Mouse (Mus musculus) embryo, embryonic 10.5 days (tissue): ENCODE measurements at regions not wholly inside any gene's neighbourhood (a gene's known extent, or its start where the extent isn't known, plus 50 kb on each side); places are given as distances from the start of the nearest gene placed in this dataset.
A peak's percentile ranks its signal among the peaks of the same experiment; 100 is the strongest.

Source experiments
- DNase-seq: peaks from one replicate; pipeline ENCODE4 v3.0.0-alpha.2; 2015; ENCODE audit warnings: low spot score

DNA sequence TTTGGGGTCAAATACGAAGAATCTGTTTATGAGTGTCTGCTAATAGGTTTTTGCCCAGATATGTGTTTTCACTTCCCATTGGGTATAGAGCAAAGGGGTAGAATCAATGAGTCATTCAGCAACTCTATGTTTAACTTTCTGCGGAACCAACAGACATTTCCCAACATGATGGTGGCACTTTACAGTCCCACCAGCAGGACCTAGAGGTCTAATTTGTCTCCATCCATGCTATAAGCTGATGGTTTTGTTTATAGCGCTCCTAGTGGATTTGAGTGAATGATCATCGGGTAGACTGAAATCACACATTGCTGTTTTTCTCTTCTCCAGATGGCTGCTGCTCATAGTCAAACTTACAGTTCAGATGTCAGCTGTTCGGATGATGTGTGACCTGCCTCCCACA, 99.7 kb upstream of the Arid5b start:
- no peak for DNase-seq

DNA sequence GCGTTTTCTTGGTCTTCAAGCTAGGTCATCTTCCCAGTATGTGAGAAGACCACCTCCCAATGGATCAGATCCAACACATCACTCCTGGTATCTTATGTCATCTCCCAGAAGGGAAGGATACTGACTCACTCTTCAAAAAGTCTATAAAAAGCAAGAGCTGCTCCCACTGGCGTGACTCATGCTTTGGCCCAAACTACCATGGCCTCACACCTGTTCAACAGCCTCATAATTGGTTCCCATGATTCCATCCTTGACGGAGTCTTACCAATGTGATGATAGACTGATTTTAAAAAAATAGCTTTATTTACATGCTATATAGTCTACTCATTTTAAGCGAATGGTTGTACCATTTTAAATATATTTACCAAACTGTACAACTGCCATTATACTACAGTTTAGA, 98.9 kb upstream of the Arid5b start:
- DNase-seq: no peak

DNA sequence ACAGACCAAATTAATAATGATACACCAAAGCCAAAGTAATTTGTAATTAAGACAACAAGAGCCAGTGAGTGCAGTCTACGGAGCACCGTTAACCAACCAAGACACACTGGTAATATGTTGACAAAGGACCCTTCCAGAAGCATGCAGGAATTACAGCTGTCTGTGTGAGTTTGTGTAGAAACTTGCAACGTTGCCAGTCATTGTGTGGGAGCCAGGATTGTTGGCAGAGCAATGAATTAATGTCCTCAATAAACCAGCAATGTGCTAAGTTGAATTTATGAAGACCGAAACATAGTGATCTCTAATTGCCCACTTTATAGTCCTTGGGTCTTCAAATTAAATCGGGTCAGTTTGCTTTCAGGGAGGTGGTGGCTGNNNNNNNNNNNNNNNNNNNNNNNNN, 95.3 kb upstream of the Arid5b start:
- no peak for DNase-seq

DNA sequence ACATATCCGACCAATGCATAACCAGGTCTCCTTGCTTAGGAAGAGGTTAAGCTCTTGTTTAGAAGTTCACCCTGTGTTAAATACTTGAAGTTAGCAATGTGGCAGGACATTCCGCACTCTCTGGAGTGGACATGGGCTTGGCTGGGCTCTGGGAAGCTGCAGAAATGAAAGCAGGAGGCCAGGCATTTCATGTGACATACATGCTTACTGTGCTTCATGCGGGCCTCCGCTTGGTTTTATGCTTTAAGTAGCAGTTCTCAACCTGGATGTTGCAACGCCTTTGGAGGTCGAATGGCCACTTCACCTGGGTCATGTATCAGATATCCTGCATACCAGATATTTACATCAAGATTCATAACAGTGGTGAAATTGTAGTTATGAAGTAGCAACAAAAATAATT, 93.2 kb upstream of the Arid5b start:
- no peak for DNase-seq

DNA sequence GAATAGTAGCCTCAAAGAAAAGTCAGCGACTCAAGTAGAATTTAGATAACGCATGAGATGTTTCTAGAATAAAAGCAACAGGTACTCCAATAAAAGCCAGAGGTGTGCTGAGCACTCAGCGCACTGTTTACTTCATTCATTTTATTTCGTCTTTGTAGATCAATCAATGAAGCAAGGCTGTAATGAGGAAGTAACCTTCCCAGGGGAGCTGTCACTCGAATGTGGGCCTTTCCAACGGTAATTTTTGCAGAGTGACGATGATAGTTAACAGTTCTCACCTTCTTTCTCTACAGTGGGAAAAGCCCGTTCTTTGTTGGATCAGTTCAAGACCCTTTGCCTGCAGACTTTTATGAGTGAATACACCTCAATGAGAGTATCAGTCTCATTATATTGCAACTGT, 92.4 kb upstream of the Arid5b start:
- no peak for DNase-seq

DNA sequence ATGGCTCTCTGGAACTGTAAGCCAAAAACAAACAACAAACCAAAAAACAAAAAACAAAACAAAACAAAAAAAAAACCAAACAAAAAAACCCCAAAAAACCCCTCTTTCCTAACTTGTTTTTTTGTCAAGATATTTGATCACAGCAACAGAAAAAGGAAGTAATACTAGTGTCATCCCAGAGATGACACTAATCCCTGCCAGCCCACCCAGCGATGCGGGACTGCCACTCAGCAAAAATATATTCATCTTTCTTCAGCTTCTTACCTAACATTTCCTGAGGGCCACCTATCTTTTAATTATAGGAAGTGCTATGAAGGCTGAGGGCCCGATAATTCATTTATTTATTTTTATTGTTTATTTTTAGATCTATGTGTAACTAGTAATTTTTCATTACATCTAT, 88.3 kb upstream of the Arid5b start:
- no peak for DNase-seq

DNA sequence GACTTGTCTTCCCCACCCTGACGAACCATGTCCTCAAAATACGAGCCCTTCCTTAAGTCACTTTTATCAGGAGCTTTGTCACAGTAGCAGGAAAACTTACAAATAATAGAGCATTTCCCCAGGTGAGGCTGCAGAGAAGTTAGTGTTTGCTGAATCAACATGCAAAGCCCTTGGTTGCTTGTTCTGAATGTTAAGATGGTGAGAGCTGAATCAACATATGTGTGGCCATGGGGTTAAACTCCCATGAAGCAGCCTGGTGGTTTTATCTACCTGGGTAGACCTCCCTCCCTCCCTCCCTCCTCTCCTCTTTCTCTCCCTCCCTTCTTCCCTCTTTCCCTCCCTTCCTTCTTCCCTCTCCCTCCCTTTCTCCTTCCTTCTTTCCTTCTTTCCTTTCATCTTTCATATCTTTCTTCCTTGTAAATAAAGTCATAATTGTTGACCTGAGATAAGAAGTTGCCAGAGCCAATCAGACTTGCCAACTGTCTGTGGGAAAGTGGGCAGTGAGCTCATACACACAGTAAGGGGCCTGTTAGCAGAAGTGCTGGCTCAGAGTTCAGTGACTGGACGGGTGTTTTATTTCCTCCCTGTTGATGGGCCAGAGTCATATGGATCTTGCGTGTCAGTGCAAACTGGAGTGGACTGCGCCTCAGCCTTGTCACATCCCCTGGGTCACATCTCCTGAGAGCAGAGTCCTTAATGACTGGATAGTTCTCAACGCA, 82.4 kb upstream of the Arid5b start:
- no peak for DNase-seq

DNA sequence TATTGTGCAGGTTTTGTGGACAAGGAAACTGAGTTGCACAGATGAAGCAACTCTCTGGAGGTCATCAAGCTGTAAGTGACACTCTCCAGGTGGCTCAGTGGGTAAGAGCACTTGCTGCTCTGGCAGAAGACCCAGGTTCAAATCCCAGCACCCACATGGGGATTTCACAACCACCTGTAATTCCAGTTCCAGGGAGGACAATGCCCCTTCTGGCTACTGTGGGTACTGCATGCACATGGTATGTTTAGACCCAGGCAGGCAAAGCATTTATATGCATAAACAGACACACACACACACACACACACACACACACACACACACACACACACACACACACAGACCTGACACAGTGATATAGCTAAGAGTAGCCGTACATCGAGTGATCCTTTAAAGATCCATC, 80.6 kb upstream of the Arid5b start:
- DNase-seq: no peak

DNA sequence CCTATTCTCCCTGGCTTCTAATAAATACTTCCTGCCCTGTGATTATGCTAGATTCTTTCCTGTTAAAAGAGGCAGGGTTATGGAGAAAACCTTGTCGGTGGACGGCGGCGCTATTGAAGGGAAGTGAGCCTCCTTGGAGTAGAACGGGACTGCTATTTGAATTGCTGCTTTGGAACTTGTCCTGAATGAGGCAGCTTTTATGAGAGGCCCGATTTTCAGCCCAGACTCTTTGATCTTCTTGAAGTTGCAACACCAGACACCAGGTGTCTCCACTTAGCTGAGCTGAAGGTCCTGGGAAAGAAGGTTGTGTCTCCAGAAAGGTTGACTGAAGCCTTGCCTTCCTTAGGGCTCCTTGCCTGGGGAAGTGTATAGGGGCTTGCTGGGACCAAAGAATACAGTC, 78.4 kb upstream of the Arid5b start:
- DNase-seq: peak; percentile 52

DNA sequence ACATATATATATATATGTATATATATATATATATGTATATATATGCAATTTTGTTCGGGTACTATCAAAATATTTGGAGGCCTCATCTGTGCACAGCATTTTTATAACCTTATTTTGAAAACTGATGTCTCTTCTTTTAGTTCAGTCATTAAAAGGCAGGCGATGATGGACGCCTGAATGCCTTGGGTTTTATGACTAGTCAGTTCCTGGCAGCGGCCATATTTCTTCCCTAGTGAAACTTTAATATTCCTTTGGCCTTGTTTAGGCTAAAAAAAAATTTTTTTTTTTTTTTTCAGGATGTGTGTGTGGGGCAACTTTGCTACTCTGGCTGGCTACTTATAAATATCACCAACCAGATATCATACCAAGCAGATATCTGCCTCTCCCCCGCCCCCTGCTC, 78.0 kb upstream of the Arid5b start:
- DNase-seq: no peak

DNA sequence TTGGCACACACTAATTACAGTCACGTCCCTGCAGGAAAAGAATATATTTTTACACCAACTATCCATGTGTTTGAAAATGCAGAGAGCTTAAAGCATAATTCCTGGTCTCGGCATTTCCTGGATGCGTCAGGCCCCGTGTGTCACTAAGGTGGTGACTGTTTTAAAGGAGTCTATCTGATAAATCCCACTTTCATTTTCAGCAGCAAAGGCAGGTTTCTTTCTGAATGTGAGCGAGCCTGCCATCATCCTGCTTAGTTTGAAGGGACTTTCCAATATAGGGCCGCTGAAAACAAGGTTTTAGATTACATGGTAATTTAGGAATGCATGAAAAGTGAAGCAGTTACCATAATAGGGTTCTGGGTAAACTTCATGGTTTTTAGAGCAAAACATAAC, 77.5 kb upstream of the Arid5b start:
- DNase-seq: peak; percentile 17

DNA sequence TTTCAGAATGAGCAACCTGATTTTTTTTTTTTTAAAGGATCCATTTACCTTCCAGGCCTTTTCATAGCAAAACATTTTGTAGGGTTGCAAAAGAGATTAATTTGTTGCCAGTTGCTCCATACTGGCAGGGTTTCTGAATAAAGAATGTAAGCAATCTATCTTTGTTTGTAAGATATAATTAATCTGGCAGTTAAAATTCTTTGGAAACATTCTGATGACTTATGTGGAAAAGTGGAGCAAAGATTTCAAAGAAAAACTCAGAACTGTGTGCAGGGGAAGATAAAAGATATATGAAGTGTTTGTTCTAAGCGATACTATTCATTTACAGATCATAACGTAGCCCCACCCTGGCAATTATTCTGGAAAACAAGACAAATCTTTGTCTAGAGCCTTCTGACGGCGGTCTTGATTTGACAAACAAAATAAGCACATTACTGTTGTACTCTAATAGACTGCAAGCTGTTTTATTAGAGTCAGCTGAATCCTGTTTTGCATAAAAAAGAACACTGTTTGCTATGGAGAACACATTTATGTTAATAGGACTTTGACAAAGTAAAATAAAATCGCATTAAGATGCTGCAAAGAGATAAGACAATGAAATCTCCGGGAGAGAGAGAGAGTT, 77.0 kb upstream of the Arid5b start:
- DNase-seq: peak; percentile 24

DNA sequence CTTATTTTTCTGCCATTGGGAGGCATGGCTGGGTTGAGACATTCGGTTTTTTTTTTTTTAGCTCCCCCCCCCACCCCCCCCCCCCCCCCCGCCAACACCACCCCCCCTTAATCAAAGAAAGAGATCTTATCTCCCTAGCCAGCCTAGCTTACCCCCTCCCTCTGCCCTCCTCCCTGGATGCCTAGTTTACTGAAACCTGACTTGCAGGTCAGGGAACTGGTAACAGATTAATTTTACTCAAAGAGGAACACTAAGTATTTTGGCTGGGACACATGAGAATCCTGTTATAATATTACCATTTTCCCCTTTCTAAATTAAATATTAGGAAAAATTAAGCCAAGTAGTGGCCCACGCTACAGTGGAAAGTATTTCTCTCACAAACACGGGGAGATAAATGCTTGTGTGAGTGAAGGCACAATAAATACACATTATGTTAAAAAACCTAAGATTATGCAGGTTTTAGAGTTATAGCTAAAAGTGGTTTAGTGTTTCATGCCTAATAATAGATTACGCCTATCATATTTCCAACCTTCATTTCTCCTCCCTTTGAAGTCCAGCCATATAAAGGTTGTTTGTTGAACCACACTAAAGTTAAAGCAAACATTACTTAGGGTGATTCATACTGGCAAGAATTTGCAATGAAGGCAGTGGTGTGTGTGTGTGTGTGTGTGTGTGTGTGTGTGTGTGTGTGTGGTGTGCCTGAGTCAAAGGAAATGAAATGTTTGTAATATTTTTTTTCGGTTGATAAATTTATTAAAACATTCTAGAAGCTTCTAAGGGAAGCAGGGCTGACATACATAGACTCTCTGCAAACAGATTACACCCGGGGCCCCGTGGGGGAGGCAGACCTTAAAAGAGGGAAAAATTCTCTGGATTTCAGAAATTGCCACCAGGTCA, 76.0 kb upstream of the Arid5b start:
- peak; percentile 50 for DNase-seq

DNA sequence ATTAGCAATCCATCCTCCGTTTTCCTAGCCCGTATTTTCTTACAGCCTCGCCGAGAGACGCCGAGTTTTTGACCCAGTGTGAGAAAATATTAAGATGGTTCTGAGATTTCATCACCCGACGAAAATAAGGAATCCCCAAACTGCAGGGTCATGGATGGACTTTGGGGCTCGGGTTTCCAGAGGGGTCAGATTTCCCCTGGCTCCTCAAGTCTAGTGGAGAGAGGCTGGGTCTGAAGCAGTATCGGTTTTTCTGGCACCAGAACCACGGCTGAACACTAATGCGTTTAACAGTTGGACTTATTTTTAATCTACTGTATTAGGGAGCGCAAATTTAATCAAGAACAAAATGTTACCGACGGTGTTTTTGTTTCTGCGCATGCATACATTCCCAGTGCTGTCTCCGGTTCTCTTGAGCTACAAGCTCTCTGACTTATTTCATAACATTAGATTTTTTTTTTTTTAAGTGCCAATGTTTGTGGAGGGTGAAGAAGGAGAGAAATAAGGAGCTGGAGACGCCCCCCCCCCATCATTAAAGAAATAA, 75.2 kb upstream of the Arid5b start:
- peak; percentile 38 for DNase-seq

DNA sequence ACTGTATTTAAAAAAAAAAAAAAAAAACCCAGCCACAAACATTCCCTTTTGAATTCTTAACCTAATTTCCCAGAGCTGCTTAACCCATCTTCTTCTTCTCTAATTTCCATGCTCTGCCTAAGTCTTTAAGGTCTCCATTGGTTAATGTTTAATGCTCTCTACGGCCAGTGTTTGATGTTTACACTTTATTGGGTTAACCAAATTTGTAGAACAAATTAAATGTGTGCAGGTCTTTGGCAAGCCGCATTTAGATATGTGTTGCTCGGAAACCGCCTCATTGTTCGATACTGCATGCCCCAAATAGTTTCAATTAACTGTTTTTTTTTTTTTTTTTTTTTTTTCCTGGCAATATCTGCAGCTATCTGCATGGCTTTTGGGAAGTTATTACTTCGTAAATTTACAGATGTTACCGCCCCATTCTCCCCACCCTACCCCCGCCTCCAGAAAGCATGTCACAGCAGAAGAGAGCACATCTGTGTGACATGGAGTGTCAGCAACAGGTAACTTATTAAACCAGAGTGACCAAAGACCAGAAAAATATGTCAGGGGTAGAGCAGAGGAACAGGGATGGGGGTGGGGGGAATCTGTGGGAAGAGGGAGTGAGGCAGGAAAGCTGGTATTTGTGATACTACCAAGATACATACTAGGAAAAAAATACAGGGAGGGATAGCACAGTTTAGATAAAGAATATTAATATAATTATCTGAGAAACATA, 73.5 kb upstream of the Arid5b start:
- no peak for DNase-seq

DNA sequence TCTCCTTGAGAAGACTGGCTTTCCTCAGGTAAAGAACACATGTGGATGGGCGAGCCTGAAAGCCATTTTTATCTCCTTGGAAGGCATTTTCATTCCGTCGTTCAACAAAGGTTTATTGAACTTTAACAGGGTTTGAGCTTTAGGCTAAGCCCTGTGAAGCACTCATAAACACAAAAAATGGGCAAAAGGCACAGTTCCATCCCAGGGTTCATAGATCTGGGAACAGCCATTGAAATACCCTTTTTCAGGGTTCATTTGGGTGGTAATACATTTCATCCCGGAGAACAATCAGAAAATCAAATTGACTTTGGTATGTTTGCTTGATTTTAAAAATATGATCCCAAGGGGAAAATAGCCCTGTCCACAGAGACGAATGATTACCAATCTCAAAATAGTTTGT, 72.9 kb upstream of the Arid5b start:
- no peak for DNase-seq

DNA sequence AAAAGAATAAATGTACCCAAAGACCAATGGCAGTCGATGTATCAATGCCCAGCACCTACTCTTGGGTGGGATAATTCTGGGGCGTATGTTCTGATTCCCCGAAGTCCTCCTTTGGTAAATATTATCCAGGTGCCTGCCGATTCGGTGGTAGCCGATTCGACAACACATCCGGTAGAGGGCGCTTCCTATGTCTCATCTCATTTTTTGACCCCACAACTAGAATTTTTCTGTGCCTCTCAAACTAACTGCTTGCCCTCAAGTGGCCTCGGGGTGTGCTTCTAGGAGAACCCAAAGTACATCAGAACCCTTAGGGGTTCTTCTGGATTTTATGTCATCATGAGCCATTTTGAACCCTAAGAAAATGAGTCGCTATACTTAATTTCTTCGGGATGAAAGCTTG, 72.3 kb upstream of the Arid5b start:
- no peak for DNase-seq

DNA sequence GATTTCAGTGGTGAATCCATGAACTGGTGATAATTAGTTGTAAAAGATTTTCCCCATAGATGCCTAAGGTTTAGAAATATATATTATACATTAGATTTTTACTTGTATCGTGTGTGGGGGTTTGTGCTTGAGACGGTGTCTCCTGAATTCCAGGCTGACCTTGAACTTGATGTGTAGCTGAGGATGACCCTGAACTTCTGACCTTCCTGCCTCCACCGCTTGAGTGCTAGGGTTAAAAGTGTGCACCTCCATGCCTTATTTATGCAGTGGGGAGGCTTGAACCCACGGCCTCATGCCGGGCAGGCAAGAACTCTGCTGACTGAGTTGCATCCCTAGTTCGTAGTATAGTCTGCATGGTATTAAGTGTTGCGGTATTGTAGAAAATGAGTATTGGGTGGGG, 69.3 kb upstream of the Arid5b start:
- no peak for DNase-seq

DNA sequence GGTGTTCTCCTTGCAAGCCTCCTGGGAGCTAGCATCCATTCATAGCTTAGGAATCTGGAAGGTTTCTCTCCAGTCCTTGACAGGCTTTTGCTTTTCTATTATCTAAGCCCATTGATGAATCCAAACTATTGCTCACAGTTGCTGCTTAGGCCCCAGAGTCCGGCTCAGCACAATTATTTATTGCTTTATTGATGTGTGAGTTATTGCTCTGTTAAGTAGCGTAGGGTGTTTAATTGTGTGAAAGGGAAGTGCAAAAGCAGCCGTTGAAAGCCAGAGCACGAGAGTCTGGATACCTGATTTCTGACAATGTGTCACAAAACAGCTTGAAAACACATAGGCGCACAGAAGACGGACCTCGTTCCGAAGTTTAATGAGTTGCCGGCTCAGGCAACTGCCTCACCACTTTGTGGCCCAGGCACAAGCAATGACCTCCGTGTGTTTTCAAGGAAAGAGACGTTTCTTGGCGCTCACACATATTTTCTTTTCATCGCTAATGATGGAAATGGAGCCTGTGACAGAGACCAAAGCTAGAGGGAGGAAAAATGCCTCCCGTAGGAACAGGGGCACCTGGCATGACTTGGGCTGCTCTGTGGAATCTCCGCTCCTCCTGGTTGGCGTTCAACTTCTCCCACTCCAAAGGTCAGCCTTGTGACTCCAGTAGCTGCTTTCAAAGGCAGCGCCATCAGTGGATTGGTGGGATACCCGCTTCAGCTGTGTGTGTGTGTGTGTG, 66.6 kb upstream of the Arid5b start:
- DNase-seq: no peak

DNA sequence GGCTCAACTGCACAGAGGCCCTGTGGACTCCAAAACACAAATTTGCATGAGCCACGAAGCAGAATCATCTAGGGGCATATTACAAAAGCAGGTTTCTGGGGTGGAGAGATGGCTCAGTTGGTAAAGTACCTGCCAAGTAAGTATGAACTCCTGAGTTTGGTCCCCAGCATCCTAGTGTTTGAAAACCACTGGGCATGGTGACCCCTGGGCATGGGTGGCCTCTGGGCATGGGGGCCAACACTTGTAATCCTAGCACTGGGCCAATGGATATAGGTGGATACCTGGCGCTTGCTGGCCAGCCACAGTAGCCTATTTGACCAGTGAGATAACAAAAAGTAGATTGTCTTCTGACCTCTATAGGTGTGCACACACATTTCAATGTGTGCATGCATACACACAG, 65.7 kb upstream of the Arid5b start:
- DNase-seq: no peak

DNA sequence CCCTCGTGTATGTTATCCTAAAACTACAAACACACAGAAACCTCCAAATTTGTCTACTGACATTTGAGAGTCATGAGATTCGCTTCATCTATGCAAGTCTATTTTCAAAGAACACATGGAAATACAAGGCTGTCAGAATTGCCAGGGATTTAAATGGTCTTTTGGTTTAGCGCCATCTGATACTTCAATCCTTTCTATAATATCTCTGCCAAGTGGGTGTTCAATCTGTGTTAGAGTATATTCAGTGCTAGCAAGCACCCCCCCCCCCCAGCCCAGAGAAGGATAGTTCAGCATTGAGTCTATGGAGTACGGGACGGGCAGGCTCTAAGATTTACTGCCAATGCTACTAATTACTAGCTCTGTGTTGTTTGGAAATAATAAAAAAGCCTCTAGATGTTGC, 55.5 kb upstream of the Arid5b start:
- DNase-seq: no peak
